Mouse (Mus musculus): ENCODE results near the gene Tirap.

DNA sequence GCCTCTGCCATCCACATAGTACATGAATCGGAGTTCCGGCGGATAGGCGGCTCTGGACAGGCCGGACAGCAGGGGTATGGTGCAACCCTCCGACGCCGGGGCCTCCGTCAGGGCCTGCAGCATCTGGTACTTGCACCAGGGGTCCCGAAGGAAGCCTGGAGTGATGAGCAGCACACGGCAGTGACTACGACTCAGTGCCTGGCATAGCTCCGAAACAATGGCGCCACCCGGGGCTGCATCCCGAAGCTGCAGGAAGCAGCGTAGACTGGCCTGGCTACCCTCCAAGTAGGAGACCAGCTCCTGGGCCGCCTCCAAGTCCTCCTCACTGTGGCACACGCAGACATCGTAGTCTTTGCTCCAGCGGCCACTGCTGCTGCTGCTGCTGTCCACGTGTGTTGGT is 11.4 kb downstream of the Tirap start:
- TF ChIP-seq POLR2A (IDR thresholded peaks at IDR 0.05; ENCODE audit: borderline replicate concordance, extremely low read depth, insufficient read depth, insufficient read length, poor library complexity, severe bottlenecking) (no peak), CTCF (IDR thresholded peaks at IDR 0.05; ENCODE audit: borderline replicate concordance, extremely low read depth, insufficient read depth, insufficient read length) (no peak)
